Mouse (Mus musculus) spleen, adult 12 weeks (tissue): ENCODE measurements around the gene Cand1.

Experiments
- DNase-seq: peaks from one replicate; pipeline ENCODE4 v3.0.0; 2022; ENCODE audit warnings: low spot score

Cand1 gene

DNA sequence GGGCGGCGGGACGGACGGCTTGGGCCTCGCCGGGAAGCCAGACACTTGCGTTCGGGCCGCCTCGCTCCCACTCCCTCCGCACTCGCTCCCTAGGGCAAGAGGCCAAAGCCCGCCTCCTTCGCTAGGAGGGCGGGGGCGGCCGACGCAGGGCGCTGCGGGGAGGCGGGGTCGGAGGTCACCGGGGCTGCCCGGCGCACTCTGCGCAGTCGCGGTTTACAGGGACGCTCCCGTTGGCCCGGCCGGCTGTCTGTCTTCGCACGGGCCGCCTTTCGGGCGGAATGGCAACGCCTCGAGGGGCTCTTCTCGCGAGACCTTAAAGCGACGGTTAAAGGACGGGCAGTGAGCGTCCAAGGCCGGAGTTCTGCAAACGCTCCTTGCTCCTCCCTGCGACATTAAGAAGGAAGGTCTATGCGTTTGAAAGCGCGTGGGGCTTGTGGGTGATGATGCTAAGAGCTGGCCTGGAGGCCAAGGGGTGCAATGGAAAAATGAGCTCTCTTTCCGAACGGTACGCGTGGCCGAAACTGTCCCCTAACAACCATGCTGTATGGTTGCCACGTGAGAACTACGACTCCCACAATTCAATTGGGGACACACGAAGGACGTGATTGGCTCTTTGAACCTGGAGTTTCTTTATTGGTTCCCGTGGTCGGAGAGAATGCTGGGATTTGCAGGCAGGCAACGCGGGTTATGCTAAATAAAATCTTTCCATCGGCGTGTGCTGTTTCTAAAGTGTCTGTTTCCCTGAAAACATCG, at the start of gene Cand1:
Gene Cand1 (minus strand): TSS at position 87 of the 753 bp plus-strand sequence.
- peak; percentile 98 for DNase-seq

DNA sequence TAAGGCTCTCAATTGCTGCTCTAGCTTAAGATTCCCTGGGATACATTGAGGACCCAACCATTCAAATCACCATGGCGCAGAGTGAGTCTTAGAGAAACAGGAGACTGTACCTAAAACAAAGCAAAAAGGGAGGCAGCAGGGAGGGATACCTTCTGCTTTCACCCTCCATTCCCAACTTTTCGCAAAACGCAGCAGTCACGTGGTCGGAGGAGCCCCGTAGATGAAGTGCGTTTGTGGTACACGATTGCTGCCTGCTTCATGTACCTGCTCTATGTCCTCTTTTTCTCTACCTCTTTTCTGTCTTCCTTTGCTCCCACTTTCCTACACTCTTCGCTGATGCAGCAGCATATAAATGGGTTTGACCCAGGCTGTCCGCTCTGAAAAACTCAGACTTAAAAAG, 39.0 kb upstream of the Cand1 start:
- no peak for DNase-seq

DNA sequence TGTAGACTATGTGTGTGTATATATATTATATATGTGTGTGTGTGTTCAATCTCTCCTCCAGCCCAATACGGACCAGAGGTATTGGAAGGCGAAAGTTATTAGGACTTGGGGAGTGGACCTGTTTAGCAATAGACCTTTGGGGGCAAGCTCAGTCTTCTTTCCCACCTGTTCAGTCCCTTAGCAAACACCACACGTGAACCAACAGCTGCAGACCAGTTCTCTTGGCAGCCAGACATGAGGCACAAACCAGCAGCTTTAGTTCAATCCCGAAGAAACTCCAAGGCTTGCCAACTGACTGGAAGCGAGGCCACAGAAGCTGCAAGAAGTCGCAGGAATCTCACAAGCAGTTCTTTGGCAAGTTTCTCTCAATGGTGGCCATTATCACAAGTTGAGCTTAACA, 34.5 kb upstream of the Cand1 start:
- DNase-seq, result no peak

DNA sequence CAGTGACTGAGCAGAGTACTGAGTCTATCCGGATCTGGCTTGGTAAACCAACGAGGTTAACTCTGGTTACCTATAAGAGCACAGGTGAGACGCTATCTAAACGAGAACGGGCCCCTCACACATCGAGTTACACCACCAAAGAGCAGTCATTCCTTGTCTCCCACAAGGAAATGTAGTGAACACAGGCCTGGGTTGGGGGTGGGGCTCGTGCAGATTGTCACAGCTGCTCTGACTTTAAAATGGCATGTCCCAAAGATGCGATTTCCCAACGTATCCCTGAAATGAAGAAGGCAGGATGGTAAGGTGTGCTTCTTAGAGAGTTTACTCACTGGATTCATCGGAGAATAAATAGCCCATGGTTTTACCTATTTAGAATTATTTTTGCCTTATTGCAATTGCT, 32.7 kb upstream of the Cand1 start:
- no peak for DNase-seq

DNA sequence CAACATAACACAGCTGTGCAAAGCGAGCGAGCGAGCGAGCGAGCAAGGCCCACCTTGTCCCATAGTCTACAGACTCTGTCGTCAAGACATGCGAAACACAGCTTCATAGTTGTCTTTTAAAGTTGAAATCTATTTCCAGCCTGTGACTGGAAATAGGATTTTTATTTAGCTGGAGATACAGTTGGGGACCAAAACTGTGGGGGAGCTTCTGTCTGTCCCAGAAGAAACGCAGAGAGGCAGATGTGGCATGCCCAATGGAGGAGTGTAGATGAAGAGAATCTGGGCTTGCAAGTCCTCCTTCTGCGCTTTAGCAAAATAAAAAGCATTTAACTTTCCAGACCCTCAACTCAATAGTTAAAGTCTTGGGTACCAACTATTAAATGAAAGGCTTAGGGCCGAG, 32.1 kb upstream of the Cand1 start:
- DNase-seq, result no peak

DNA sequence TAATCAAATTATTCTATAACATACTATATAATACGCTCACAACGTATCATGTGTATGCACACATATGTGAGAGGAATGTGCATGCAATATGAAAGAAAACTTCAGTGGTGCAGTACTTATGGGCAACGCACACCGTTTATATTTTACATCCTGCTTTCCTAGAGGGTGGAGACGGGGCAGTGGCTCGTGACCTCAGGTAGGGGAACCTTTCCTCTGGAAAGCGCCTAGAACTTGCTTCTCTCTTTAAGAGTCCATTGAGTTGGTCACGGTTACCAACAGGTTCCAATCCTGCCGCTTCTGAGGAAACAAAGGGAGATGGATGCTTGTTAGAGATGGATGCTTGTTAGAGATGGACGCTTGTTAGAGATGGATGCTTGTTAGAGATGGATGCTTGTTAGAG, 31.2 kb upstream of the Cand1 start:
- no peak for DNase-seq

DNA sequence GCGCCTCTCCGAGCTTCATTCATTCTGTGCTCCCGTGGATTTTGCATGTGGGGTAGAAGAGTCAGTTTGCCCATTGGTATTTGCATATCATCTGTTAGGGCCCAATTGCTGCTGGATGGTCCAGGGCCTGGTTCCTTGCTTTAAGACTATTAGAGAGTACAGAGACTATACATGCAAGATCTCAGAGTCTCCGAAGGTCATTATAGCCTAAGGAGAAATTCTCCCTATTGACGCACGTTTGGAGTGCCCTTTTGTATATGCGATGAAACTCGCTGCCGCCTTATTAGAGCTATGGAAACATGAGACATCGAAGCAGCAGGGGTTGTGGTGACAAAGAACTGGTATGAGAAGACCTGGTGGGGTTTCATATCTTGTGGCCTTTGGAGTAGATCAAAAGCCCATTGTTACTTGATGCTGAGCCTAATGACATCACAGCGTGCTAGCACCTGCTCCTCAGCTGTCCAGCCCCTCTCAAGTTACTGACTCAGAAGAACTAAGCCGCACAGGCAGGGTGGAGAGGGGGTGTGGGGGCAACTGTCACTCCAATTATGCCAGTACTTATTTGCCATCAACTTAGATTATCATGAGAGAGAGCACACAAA, 30.6 kb upstream of the Cand1 start:
- DNase-seq, result no peak

DNA sequence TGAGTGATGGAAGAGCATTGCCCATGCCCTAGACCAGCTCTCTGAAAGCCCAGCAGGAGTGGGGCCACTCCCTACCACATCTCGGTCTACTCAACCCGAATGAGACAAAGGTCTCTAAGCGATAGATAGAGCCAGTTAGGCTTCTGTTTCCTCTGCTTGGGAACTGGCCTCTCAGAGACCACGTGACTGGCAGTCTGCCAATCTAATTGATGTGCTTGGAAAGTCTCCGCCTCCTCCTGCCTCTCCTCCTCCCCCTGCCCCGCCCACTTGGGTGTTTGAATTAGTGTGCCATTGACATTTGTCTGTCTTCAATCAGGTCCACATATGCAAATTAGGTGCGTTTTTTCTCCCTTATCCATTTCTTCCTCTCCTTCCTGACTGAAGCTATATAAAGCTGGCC, 24.9 kb upstream of the Cand1 start:
- DNase-seq, result no peak

DNA sequence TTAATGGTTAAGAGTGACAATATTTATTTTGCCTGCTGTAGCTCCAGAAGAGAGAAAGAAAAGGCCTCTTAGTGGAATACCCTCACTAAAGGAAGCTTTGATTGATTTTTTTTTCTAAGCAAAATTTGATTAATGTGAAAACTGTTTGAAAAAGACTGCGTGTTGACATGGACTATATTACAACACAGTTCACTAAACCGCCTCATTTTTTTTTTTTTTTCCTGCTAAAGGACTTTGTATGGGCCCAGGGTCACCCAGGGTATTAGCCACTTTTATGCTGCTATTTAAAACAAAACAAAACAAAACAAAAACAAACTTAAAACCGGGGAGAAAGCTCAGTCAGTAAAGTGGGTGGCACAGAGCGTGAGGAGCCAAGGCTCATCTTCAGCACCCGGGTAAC, 23.0 kb upstream of the Cand1 start:
- DNase-seq, result no peak

DNA sequence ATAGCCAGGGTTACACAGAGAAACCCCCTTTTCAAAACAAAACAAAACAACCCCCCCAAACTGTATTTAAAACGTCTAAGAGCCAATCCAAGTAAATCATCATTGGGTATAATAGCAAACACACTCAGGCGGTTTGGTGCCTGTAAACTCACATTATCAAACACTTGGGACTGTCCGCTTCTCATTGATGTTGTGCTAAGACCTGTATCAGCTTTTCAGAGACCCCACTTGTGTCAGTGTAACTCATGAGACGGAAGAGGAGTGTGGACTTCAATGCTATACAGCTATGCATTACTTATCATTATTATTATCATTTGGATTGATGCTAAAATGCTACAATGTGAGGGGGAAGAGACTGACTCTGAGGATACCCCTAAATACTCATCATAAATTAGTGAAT, 18.0 kb upstream of the Cand1 start:
- DNase-seq, result no peak

DNA sequence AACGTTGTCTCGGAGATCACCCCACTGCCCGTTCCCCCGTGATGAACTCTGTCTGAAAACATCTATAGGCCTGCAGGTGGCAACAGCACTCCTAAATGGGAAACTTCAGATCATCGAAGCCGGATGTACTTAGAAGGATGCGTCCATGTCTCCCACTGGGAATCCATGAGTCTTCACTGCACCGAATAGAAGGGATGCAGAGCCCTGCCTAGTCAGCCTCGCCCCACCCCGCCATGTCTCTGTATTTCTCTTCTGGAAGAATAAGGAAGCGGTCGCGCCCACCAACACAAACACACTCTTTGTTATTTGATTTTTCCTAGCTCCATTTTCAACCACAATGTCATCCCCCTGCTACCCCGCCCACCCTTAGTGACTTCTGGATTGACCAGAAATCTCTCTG, 4.3 kb upstream of the Cand1 start:
- no peak for DNase-seq

DNA sequence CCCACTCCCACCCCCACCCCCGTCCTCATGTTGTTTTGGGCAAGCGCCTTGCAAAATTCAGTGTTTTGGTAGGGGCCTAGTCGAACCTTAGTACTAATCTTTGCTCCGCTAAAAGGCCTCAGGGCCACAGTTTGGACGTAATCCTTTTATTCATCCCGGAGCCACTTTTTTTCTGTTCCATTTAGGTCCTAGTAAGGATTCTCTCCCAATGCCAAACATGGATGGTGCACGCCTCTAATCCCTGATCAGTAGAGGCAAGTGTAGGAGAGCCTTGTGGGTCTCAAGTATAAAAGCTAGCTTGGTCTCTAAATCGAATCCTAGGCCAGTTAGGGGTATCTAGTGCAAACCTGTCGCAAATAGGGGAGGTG, 851 bp upstream of the Cand1 start:
- peak; percentile 1 for DNase-seq

DNA sequence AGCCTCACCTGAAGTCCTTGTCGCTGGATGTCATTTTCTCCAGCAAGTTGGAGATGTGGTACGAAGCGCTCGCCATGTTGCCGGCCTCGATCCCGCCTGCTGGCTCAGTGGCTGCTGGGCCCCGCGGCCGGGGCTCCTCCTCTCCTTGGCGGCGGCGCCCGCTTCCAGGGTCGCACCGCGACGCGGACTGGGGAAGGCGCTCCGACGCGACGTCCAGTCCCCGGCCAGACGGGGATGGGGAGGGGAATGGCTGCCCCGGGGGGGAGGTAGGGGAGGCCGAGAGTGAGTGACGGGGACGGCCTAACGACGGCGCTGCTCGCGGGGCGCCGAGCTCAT, 254 bp downstream of the Cand1 start:
- no peak for DNase-seq

DNA sequence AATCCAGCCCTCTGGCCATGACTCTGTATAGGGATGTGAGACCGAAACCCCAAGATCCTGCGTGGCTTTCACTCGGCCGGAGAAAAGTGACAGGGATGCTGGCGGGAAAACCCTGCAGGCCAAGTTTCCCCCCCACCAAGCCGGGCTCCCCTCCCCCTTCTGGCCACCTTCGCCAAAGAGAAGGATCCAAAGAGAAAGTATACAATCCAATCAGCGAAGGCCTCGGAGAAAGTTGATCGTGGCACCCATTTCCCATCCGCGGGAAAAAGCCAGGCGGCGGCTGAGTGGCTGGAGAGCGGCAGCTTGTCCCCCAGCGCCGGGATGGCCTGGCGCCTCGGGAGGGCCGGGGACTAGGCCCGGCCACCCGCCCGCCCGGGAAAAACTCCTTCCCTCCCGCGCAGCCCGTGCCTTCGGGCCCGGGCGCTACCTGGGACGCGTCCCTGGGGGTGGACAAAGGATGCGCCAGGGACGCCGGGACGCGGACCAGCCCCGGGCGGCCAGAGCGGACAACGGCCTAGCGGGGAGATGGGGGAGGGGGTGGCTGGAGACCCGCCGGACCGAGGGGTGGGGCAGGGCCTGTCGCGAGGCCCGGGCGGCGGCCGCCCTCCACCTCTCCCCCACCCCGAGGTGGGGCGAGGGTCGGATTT, 747 bp downstream of the Cand1 start:
- peak; percentile 26 for DNase-seq

DNA sequence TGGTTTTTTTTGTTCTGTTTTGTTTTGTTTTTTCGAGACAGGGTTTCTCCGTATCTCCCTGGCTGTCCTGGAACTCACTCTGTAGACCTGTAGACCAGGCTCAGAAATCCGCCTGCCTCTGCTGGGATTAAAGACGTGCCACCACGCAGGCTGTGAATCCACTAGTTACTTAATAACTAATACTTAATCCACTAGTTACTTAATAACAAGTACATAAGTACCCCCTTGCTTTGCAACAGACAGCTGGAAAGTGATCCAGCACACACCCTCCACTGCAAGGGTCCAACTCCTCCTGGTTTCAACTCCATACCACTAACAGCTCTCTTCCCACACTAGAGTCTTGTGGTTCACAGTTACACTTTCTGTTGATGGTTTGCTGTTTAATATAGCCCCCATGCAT, 8.3 kb downstream of the Cand1 start:
- DNase-seq, result no peak

DNA sequence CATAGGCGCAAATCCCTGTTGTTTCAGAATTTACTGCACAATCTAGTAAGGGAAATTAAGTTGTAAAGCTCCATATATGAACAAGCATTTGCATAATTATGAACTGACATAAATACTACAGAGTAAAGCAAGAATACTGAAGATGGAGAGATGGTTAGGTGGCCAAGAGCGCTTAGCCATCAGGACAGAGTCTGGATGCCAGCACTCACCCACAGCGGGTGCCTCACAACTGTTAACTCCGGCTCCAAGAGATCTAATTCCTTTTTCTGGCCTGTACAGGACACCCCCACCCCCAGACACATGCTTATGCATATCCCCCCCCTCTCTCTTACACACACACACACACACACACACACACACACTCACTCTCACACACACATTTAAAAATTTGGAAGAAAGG, 9.2 kb downstream of the Cand1 start:
- no peak for DNase-seq

DNA sequence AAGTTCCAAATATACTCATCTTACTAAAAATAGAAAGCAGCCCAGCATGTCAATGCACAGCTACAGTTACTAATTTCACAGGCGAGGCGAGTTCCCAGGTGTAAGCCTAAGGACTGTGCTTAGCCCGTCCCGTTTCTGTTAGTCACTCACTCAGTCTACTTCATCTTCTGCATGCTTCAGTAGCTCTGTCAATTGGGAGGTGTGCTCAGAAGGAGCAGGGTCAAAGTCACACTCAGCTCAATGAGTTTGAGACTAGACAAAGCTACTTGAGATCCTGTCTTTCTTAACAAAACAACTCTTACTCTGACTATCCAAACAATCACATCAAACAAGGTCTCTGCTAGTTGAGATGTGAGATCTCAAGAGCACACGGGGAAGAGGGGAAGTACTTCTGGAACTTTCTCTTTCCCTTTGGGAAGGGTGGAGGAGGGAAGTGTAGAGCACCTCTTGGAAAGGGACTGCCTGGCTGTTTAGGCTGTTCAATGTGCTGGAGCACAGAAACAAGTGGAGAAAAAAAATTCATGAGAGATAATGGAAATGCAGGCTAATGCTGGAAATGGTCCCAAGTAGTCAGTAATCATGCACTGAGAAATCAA, 9.7 kb downstream of the Cand1 start:
- no peak for DNase-seq

DNA sequence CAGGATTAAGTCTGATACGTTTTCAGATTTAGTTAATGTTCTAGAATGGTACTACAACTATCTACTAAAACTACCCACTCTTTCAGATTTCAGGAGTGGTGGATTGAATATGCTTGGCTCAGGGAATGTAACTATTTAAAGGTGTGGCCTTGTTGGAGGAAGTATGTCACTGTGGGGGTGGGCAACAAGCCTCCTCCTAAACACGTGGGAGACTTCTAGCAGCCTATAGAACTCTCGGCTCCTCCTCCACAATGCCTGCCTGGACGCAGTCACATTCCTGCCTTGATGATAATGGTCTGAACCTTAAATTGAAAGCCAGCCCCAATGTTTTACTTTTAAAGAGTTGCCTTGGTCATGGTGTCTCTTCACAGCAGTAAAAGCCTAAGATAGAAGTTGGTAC, 16.2 kb downstream of the Cand1 start:
- no peak for DNase-seq

DNA sequence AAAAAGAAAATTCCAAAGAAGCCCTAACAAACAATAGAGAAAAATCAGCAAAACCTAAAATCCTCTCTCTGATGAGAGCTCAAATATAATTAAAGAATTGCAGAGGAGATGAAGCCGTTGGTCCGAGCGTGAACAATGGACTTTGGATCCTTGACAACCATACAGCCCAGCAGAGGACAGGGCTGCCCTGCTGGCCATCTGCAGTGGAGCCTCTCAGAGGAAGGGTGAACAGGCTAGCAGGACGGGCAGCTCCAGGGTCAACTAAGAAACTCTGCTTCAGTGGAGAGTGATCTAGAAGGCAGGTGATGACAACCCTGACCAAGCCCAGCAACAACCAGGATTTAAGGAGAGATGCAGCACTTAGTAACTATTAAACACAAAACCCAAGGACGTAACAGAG, 18.2 kb downstream of the Cand1 start:
- DNase-seq, result no peak

DNA sequence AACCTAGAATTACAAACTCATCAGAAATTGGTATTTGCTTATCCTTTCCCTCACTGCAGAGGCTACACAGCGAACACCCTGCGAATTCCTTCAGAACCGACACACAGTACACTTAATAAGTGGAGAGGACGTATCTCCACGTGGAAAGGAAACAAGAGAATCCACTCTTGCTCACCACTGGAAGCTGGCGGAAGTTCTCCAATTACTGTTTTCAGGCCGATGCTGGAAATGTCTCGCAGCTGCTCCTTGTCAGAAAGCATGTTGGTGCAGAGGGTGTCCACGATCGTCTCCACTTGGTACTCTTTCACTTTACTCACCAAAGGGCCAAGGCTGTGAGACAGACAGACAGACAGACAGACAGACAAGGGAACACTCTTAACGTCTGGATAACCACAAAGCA, 20.4 kb downstream of the Cand1 start:
- DNase-seq, result no peak

DNA sequence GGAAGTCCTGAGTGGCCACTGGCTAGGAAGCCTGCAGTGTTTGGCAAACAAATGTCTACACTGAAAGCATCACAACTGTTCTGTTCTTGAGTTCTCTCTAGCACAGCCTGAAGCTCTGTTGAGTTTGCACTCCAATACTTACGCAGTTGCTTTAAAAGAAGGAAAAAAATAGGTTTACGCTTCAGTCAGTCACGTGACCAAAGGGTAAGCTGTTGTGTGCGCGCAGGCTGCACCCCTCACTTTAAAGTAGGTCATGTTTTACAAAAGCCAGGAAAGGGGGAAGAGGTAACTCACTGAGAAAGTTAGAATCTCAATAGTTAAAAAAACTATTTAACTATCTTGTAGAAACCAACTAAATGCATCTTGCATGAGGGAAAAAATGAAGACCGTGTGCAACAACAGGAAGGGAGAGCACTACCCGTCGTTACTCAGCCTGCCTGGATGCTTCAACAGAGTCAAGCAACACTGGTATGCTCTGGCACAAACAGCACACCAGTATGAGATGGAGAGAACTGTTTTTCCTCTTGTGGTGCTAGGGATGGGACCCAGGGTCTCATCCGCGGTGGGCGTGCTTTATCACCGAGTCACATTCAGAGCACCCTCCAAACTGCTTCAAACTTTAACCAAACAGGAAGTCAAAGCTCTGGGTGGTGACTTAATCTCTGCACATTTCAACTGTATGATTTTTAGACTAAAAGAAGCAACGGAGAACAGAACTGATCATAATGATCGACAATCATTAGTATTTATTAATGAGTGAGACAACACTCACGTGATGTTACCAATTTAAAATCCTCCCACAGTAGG, 21.4 kb downstream of the Cand1 start:
- no peak for DNase-seq

DNA sequence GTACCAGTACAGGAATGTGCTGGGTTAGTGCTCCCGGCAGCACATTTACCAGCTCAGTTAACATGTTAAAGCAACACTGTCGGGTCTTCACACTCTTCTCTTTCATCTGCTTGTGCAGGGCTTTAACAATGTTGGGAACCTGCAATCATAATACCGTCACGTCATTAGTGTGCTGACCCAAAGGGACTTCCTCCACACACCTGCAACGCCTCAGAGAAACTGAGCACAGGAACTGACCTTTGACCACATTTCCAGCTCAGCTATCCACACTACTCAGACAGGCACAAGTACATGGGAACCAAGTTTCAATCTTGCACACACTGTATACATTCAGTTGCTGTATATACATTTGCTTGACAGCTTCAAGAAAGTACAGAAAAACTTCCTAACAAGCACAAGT, 27.4 kb downstream of the Cand1 start:
- no peak for DNase-seq

DNA sequence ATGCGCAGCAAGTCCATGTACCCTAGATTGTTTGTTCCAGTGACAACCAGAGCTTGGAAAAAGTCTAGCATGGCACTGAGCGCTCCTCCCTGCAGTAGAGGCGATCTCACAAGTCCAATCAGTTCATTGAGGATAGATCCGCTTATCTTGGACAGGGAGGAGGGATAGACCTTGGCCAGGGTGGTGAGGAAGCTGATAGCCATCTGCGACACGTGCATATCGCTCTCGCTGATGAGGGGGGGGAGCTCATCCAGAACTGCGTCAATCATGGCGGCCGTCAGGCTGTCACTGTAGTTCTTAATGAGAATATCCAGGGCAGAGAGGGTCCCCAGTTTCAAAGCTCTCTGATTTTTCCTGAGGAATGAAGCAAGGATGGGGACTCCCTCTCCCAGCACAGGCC, 28.6 kb downstream of the Cand1 start:
- DNase-seq, result no peak
